Mouse (Mus musculus): ENCODE results near the gene Zfp382. TPM values are rescaled to one million over a fixed set of nuclear protein-coding genes. Genes with fewer than 3 reads are reported as not detected.

Zfp382 gene
- 10 to 100 TPM; 10.5 to 11.6 TPM for total RNA-seq (2023)

DNA sequence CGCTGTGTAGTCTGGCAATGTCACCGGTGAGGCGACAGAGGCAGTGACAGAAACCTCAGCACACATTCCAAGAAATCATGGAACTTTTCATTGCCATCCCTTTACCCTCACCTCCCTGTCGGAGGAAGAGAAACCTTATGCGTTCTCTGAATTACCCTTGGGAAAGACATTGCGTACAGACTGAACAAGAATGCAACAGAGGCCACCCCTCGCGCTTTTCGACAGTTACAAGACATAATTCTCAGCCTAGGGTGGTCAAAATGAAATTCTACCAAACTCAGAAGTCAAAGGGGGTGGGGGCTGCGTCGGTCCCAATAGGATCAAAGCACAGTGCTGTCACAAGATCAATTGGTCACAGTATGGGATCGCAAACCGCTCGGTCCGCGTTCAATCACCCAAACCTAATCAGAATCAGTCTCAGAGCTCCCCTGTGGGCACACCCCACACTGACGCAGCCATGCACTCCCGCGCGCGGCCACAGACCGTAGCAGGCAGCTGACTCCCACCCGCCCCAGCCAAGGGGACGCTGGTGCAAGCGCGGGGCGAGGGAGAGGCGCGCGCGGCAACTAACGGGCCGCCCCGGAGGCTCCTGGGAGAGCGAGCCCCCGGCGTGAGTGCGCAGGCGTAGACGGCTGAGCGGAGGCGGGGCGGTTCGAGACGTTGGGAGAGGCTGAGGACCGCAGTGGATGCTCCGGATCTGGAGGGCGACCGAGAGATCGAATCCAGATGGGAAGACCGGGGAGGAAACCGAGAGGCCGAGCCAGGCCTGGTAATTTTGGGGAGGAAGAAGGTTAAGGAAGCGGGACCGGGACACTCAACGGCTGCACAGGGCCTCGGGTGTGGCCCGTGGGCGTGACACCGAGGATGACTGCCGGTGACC is at the start of gene Zfp382:
Gene Zfp382 (plus strand): TSS at position 635 of the 880 bp plus-strand sequence.

GRCm38 (mm10) chr7:30072146-30073028 is 49.4 kb upstream of the Zfp382 start, which contains the start of gene Zfp82:
Gene Zfp82 (minus strand): TSS chr7:30072900.

GRCm38 (mm10) chr7:30090092-30090969 is 31.4 kb upstream of the Zfp382 start, which contains the start of the genes Gm26920 and Zfp566:
Gene Gm26920 (minus strand): TSS chr7:30090410.
Gene Zfp566 (minus strand): TSS chr7:30090527.

DNA sequence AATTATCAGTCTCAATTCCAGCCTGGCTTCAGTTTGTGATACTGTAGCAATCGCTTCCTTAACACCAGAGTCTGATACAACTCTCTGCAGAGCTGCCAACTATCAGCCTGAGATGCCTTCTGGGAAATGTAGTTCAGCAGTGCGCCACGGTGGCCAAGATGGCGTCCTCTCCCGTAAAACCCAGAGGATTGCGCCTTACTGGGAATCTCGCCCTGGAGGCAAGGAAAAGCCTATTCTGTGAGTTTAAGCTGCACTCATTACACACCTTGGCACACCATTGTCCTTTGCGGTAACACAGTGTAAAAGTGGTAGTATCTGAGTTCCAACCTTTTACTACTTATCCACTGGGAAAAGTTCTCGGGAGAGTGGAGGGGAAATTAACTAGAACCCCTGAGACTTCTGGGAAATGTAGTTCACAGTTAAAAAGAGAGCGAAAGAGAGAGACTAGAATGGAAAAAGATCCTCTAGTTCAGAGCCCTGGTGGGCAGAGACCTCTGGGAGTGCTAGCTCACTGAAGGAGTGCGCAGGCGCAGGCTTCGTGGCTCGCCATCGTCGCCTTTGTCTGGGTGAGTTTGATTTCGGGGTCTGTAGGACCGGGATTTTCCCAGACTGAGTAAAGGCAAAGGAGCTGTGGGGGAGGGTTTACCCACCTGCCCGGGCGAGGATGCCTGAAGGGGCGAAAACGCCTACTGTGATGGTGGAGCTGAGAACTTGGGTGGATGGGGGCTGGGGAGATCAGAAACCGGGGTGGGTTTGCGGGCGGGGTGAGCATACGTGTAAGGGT is 26.9 kb upstream of the Zfp382 start, which contains the start of gene Zfp260:
Gene Zfp260 (plus strand): TSS at position 132 of the 784 bp plus-strand sequence.

DNA sequence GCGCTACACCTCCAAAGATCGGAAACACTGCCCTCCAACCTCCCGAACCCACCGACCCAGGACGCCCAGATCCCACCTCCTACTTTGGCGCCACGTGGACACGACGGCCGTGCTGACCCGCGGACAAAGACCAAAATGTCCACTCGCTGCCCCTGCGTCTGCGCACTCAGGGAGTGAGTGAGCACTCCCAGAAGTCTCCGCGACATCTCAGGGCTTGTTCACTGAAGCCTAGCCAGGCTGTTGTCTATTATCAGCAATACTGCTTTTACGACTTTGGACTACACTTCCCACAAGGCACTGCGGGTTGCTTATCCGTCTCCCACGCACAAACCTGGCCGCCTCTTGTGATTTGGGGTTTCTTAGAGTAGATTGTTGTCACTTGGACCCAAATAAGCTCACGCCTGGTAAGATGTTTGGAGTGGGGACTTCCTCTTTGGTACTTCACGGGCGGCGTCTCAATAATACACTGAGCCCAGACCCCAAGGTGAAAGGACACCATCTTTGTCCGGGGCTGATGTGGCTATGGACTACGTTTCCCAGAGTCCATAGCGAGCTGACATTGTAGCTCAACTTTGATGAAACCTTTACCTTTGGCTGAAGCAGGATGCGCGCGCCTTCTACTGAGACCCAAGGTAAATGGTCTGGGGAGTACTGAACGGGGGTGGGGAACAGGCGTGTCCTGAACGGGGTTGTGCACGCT is 48.0 kb downstream of the Zfp382 start, which contains the start of gene Zfp146:
Gene Zfp146 (minus strand): TSS at position 168 of the 700 bp plus-strand sequence.

DNA sequence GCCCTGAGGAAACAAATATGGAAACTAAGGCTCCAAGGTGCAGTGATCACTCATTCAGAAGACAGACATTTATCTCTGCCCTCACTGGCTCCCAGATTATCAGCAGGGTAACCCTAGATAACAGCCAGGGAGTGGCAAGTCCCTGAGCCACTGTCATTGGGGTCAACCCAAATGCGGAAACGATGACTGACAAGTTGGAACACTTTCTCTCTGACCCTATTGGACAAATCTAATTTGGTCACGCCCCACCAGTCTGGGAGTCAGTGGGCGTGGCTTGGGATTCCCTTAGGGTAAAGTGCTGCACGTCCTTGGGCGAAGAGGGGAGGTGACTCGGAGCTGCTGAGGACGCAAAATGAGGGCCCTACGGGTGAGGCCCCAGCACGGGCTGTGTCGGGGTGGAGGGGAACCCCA is 62.1 kb downstream of the Zfp382 start, which contains the start of gene Cox7a1:
Gene Cox7a1 (plus strand): TSS at position 266 of the 411 bp plus-strand sequence.

Other genes with a start within 250 kb of the Zfp382 start
- 1 to 10 TPM; 1.7 to 2.4 TPM for gene Zfp27, start 215.4 kb upstream of the Zfp382 start, total RNA-seq (2023)
- gene Zfp383, start 213.7 kb upstream of the Zfp382 start, total RNA-seq (2023) = under 1 TPM; 0.46 to 0.80 TPM
- 1 to 10 TPM; 2.7 to 3.3 TPM for gene Zfp74, start 167.9 kb upstream of the Zfp382 start, total RNA-seq (2023)
- 10 to 100 TPM in 1 of 2 experiments, 1 to 10 TPM in 1; 9.7 to 13.8 TPM for gene Zfp568, start 138.0 kb upstream of the Zfp382 start, total RNA-seq (2023)
- gene Zfp14, start 70.6 kb upstream of the Zfp382 start, total RNA-seq (2023) = under 1 TPM; 0.44 to 0.71 TPM
- under 1 TPM; 0.47 to 0.77 TPM for gene Zfp82, start 49.0 kb upstream of the Zfp382 start, total RNA-seq (2023)
- gene Gm26920, start 31.5 kb upstream of the Zfp382 start, total RNA-seq (2023) = not detected
- gene Zfp566, start 31.4 kb upstream of the Zfp382 start, total RNA-seq (2023) = 1 to 10 TPM in 1 of 2 experiments, under 1 TPM in 1; 0.57 to 2.0 TPM
- gene Zfp260, start 27.2 kb upstream of the Zfp382 start, total RNA-seq (2023) = 1 to 10 TPM; 5.9 to 6.9 TPM
- 10 to 100 TPM; 13.5 to 18.0 TPM for gene Zfp146, start 47.8 kb downstream of the Zfp382 start, total RNA-seq (2023)
- gene Cox7a1, start 62.2 kb downstream of the Zfp382 start, total RNA-seq (2023) = 1 to 10 TPM; 1.5 to 1.6 TPM
- 100 to 1,000 TPM; 225 to 239 TPM for gene Capns1, start 76.9 kb downstream of the Zfp382 start, total RNA-seq (2023)
- gene Polr2i, start 110.0 kb downstream of the Zfp382 start, total RNA-seq (2023) = 10 to 100 TPM; 30.4 to 34.5 TPM
- 10 to 100 TPM; 38.7 to 46.2 TPM for gene Tbcb, start 110.3 kb downstream of the Zfp382 start, total RNA-seq (2023)
- not detected for gene Ovol3, start 113.8 kb downstream of the Zfp382 start, total RNA-seq (2023)
- gene Thap8, start 158.2 kb downstream of the Zfp382 start, total RNA-seq (2023) = under 1 TPM; 0.27 to 0.37 TPM
- 10 to 100 TPM; 16.6 to 21.5 TPM for gene Wdr62, start 158.5 kb downstream of the Zfp382 start, total RNA-seq (2023)
- gene Clip3, start 169.8 kb downstream of the Zfp382 start, total RNA-seq (2023) = not detected
- gene Alkbh6, start 186.8 kb downstream of the Zfp382 start, total RNA-seq (2023) = 10 to 100 TPM; 14.6 to 14.7 TPM
- gene Syne4, start 192.9 kb downstream of the Zfp382 start, total RNA-seq (2023) = under 1 TPM in 1 of 2 experiments, not detected in 1; 0.76 TPM
- not detected for gene E130208F15Rik, start 199.8 kb downstream of the Zfp382 start, total RNA-seq (2023)
- gene Sdhaf1, start 202.0 kb downstream of the Zfp382 start, total RNA-seq (2023) = 1 to 10 TPM; 3.2 to 3.4 TPM
- gene Lrfn3, start 240.8 kb downstream of the Zfp382 start, total RNA-seq (2023) = not detected

Measured in neutrophil, adult 59 days (primary cell).